Mouse (Mus musculus) thymus, adult 2 months (tissue): Measurements from ENCODE around the gene Tlx1. TPM values are rescaled to one million over a fixed set of nuclear protein-coding genes. Genes with fewer than 3 reads are reported as not detected.

Source experiments
- DNase-seq: peaks from one replicate; pipeline ENCODE4 v3.0.0; 2021
- H3K27ac ChIP-seq: fragments of 200-500 bp; 2 replicates; pipeline ENCODE4 v1.5.1; 2012; ENCODE audit warnings: low read length, control low read depth; ENCODE audit not compliant: control insufficient read depth, insufficient read depth
- H3K27me3 ChIP-seq: fragments of 200-500 bp; 2 replicates; pipeline ENCODE4 v1.6.1; 2012; ENCODE audit warnings: mild to moderate bottlenecking, low read length, moderate library complexity, mixed read lengths; ENCODE audit not compliant: control insufficient read depth, insufficient read depth
- H3K36me3 ChIP-seq: fragments of 200-500 bp; 2 replicates; pipeline ENCODE4 v1.6.1; 2012; ENCODE audit warnings: mild to moderate bottlenecking, low read length, moderate library complexity; ENCODE audit not compliant: control insufficient read depth, insufficient read depth
- H3K4me1 ChIP-seq: fragments of 200-500 bp; replicated peaks from 2 replicates; pipeline ENCODE4 v1.6.1; 2012; ENCODE audit warnings: low read length; ENCODE audit not compliant: control insufficient read depth, insufficient read depth
- H3K4me3 ChIP-seq: fragments of 200-500 bp; 2 replicates; pipeline ENCODE4 v1.5.1; 2012; ENCODE audit warnings: mild to moderate bottlenecking, low read length, control low read depth, moderate library complexity; ENCODE audit not compliant: control insufficient read depth, insufficient read depth
- CTCF ChIP-seq: fragments of 200-500 bp; IDR thresholded peaks from 2 replicates; pipeline ENCODE4 v1.5.1; 2012; ENCODE audit warnings: mild to moderate bottlenecking, control low read depth, low read length, moderate library complexity, borderline replicate concordance; ENCODE audit not compliant: control insufficient read depth, poor library complexity, insufficient read depth; ENCODE audit errors: extremely low read depth
- POLR2A ChIP-seq: fragments of 200-500 bp; IDR thresholded peaks from 2 replicates; pipeline ENCODE4 v1.6.1; 2012; ENCODE audit warnings: mild to moderate bottlenecking, low read length, control low read depth, moderate library complexity; ENCODE audit not compliant: control insufficient read depth, poor library complexity, insufficient read depth; ENCODE audit errors: extremely low read depth
- WGBS: fragments of 180-500 bp; shearing (Covaris S2); methylation state at CpG from one replicate; pipeline ENCODE4 v1.1.7; 2018; 5-methylcytosine and 5-hydroxymethylcytosine counted together
- polyA plus RNA-seq: library from polyadenylated mRNA; depleted of rRNA; stranded (reverse); fragments of >200 nt; gene quantifications from 2 replicates; pipeline ENCODE4 v1.2.3, GENCODE M21; 2012

Tlx1 gene
- polyA plus RNA-seq, 1 experiment = 0.19 TPM

DNA sequence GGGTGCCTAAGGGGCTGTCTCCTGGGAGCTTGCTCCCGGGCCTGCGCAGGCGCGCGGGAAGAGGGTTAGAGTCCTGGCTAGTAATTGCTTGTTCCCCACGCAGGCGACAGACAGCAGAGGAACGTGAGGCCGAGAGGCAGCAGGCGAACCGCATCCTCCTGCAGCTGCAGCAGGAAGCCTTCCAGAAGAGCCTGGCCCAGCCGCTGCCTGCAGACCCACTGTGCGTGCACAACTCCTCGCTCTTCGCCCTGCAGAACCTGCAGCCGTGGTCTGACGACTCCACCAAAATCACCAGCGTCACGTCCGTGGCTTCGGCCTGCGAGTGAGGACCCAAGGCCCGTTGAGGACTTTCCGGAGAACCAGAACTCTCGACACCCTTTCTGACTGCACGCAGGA is 5.3 kb downstream of the Tlx1 start:
- peaks cover 26% of the 10 kb centered on the region; the same call in 1 of the 2 replicates for H3K27me3 ChIP-seq

DNA sequence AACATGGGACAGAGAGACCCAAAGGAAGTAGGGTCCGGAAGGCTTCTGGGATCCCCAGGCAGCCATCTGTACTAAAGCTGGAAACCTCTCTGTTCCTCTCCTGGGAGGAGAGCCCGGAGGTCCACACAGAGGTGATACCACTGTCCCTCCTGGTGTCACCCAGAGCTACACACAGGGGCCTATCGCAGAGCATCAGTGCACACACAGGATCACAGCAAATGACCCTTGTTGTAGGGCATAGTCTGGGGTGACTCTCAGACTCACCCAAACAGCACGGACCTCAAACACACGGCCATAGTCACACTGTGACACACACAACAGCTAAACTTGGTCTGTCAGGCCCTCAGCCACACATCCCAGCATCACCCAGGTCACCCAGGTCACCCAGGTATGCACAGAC is 5.9 kb downstream of the Tlx1 start:
- Histone ChIP-seq H3K36me3 (no peaks in the 10 kb centered on the region), H3K4me1 (no peaks in the 10 kb centered on the region), H3K4me3 (no peak overlapping the region), H3K27me3 (peaks cover 26% of the 10 kb centered on the region; the same call in 1 of the 2 replicates), H3K27ac (no peak overlapping the region)
- no peak for DNase-seq
- TF ChIP-seq CTCF = no peak
- 19% methylated on average over 5 of the region's 5 CpGs for WGBS

More for the DNA sequence above, 5.3 kb downstream of the Tlx1 start:
- TF ChIP-seq POLR2A (no peak), CTCF (no peak)
- WGBS = 6% methylated on average over 26 of the region's 26 CpGs
- no peak overlapping the region for H3K4me3 ChIP-seq
- no peak for DNase-seq
- H3K36me3 ChIP-seq = no peaks in the 10 kb centered on the region
- H3K4me1 ChIP-seq = no peaks in the 10 kb centered on the region
- H3K27ac ChIP-seq = no peak overlapping the region

DNA sequence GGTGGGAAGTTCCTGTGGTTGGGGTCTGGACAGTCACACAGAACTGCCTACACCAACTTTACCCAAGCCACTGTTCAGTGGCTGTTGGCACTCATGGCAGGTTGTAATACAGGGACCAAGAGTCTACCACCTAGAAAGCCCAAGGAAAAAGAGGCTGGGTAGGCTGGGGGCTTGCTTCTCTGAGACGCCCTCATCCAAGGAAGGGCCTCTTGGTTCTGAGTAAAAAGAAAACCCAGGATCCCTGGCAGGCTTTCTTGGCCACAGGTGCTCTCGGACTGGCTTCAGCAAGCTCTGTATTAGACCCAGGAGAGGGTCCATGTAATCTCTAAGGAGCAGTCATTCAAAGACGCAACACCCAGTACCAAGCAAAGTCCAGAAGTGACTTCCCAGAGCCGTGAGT is 7.7 kb downstream of the Tlx1 start:
- Histone ChIP-seq H3K36me3 (no peaks in the 10 kb centered on the region), H3K4me1 (no peaks in the 10 kb centered on the region), H3K4me3 (no peak overlapping the region), H3K27me3 (peaks cover 17% of the 10 kb centered on the region; the same call in 1 of the 2 replicates), H3K27ac (no peak overlapping the region)
- 30% methylated on average over 4 of the region's 4 CpGs for WGBS
- no peak for DNase-seq
- TF ChIP-seq POLR2A = no peak
- TF ChIP-seq CTCF = no peak

DNA sequence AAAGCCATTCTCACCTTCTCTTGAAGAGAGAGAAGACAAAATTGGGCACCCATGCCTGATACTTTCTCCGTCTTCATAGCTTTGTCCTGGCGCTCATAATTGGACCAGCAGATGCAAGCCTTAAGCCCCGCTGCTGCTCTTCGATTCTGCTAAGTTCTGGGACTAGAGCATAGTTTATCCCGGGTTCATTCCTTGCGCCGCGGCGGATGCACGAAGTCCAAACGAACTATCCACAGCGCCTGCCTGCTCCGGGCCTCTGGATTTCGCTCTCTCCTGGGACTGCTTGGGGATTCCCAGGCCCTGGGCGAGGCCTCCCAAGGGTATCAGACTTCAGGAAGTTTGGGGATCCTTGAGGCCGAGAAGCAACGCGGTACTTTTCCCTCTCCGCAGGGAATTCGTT is 8.4 kb downstream of the Tlx1 start:
- 13% methylated on average over 20 of the region's 20 CpGs for WGBS
- H3K4me1 ChIP-seq = no peaks in the 10 kb centered on the region
- no peaks in the 10 kb centered on the region for H3K36me3 ChIP-seq
- TF ChIP-seq POLR2A = no peak
- TF ChIP-seq CTCF = no peak
- H3K27ac ChIP-seq = no peak overlapping the region
- no peak overlapping the region for H3K4me3 ChIP-seq
- DNase-seq = no peak
- peaks cover 16% of the 10 kb centered on the region; the same call in 1 of the 2 replicates for H3K27me3 ChIP-seq

DNA sequence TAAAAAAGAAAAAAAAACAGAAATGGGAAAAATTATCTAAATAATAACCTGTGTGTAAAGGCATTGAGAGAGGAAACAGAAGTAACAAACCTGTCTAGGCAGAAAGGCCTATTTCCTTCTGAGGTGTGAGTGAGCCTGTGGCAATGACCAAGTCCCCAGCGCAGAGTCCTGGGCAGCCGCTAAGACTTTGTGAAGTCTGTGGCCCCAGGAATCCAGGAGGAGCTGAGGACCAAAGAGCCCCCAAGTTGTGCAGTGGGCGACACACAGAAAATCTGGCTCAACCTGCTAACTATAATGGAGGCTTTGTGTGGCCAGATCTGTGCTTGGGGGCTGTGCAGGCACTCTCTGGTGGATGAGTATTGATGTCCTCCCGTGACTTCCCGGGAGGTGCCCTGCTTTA is 9.0 kb downstream of the Tlx1 start:
- H3K36me3 ChIP-seq = no peaks in the 10 kb centered on the region
- TF ChIP-seq CTCF (no peak), POLR2A (no peak)
- no peaks in the 10 kb centered on the region for H3K4me1 ChIP-seq
- H3K4me3 ChIP-seq = no peak overlapping the region
- H3K27me3 ChIP-seq = peaks cover 16% of the 10 kb centered on the region; the same call in 1 of the 2 replicates
- no peak for DNase-seq
- WGBS = 22% methylated on average over 5 of the region's 5 CpGs
- H3K27ac ChIP-seq = no peak overlapping the region

DNA sequence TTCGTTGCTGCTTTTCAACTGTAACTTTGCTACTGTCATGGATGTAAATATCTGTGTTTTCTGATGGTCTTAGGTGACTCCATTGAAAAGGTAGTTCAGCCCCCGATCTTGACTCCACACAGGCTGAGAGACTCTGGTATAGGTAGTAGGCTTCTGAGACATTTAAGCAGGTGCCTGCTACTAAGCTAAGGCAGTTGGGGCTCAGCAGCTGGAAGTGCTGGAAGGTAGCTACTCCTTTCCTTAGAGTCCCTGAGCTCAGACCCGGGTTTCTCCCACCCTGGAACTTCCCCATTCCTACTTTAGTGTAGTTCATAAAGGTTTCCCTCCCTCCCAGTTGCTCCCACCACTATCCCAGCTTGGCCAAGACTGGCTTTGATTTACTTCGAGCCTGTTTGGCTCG is 9.5 kb downstream of the Tlx1 start:
- no peak for DNase-seq
- no peak overlapping the region for H3K27ac ChIP-seq
- H3K27me3 ChIP-seq = peaks cover 16% of the 10 kb centered on the region; the same call in 1 of the 2 replicates
- no peak overlapping the region for H3K4me3 ChIP-seq
- WGBS = 12% methylated on average over 5 of the region's 5 CpGs
- TF ChIP-seq POLR2A = no peak
- TF ChIP-seq CTCF = no peak
- H3K4me1 ChIP-seq = no peaks in the 10 kb centered on the region
- H3K36me3 ChIP-seq = no peaks in the 10 kb centered on the region

DNA sequence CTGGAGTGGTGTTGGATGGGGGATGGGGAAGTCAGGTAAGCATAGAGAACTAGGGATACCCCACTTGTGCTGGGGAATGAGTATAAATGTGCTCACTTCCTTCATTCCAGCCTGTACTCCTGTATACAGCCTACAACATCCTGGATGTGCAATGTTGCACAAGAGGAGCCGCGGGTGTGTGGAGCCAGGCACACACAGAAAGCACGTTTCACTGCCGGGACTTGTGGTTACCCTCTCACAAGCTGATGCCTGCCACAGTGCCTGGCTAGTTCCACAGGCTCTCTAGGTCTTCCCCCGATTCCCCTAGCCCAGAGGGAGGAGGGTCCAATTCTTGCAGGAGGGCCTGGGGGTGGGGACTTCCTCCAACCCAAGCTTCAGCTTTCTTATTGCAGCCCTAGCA is 10.0 kb downstream of the Tlx1 start:
- Histone ChIP-seq H3K4me1 (no peaks in the 10 kb centered on the region), H3K27me3 (peaks cover 16% of the 10 kb centered on the region; the same call in 1 of the 2 replicates), H3K4me3 (no peak overlapping the region), H3K36me3 (no peaks in the 10 kb centered on the region), H3K27ac (no peak overlapping the region)
- no peak for DNase-seq
- no peak for TF ChIP-seq CTCF
- no peak for TF ChIP-seq POLR2A
- 7% methylated on average over 5 of the region's 5 CpGs for WGBS
